Mouse (Mus musculus) cerebellum, adult 8-10 months (tissue): ENCODE measurements around the gene Ift27.

Experiments used
- DNase-seq: peaks from one replicate; pipeline ENCODE4 v3.0.0; 2022

Gene Ift27

GRCm38 (mm10) chr15:78173972-78174886, at the start of gene Ift27:
Ift27 (minus strand) TSS chr15:78174107.
- peak; percentile 97 for DNase-seq

- DNase-seq = no peak
Observed at GRCm38 (mm10) chr15:78215269-78215668, 41.4 kb upstream of the Ift27 start.

- no peak for DNase-seq
Observed at GRCm38 (mm10) chr15:78211367-78211766, 37.5 kb upstream of the Ift27 start.

GRCm38 (mm10) chr15:78210203-78210602, 36.3 kb upstream of the Ift27 start:
- DNase-seq = no peak

GRCm38 (mm10) chr15:78206312-78206711, 32.4 kb upstream of the Ift27 start, which contains the start of gene Pvalb:
Pvalb (minus strand) TSS chr15:78206400.
- DNase-seq = no peak

- no peak for DNase-seq
Observed at GRCm38 (mm10) chr15:78205192-78205591, 31.3 kb upstream of the Ift27 start.

- DNase-seq = peak; percentile 40
Observed at GRCm38 (mm10) chr15:78204053-78204847, 30.3 kb upstream of the Ift27 start.

- DNase-seq = no peak
Observed at GRCm38 (mm10) chr15:78195096-78195880, 21.4 kb upstream of the Ift27 start.

- no peak for DNase-seq
Observed at GRCm38 (mm10) chr15:78194320-78194719, 20.4 kb upstream of the Ift27 start.

GRCm38 (mm10) chr15:78189636-78190035, 15.7 kb upstream of the Ift27 start:
- DNase-seq = no peak

- no peak for DNase-seq
Observed at GRCm38 (mm10) chr15:78188546-78188945, 14.6 kb upstream of the Ift27 start.

GRCm38 (mm10) chr15:78186906-78187305, 13.0 kb upstream of the Ift27 start:
- DNase-seq = no peak

GRCm38 (mm10) chr15:78185609-78186008, 11.7 kb upstream of the Ift27 start:
- no peak for DNase-seq

GRCm38 (mm10) chr15:78184855-78185254, 10.9 kb upstream of the Ift27 start:
- no peak for DNase-seq

- DNase-seq = no peak
Observed at GRCm38 (mm10) chr15:78181701-78182405, 7.9 kb upstream of the Ift27 start.

- no peak for DNase-seq
Observed at GRCm38 (mm10) chr15:78179775-78180174, 5.9 kb upstream of the Ift27 start.

GRCm38 (mm10) chr15:78178397-78178796, 4.5 kb upstream of the Ift27 start:
- peak; percentile 80 for DNase-seq

- DNase-seq = no peak
Observed at GRCm38 (mm10) chr15:78177257-78177656, 3.4 kb upstream of the Ift27 start.

GRCm38 (mm10) chr15:78174887-78175245, 959 bp upstream of the Ift27 start:
- no peak for DNase-seq

GRCm38 (mm10) chr15:78172899-78173817, 749 bp downstream of the Ift27 start:
- DNase-seq = peak; percentile 28

- peak; percentile 26 for DNase-seq
Observed at GRCm38 (mm10) chr15:78172256-78172898, 1.5 kb downstream of the Ift27 start.
